12 mouse cellular contexts compared by ENCODE assay signal in genomic region chr17:46612820-46613219, GRCm38 (mm10). TPM values are rescaled to one million over a fixed set of nuclear protein-coding genes. Genes with fewer than 3 reads are reported as not detected.
DNase-seq lines count a peak whose midpoint lies in the region; ATAC-seq and TF ChIP-seq lines count a peak whose summit lies in the region.
"Had no signal": no experiment of that assay in that cellular context is flagged by ENCODE, and none has a peak within 500 bp of the region (broad histone marks: within the 10 kb centered on the region; RNA-seq: fewer than 3 reads in every experiment).

No protein-coding gene starts in this region.

- no peaks in the 10 kb centered on the region for H3K27me3 ChIP-seq in intestine, embryonic 14.5 days (replicated peaks; ENCODE audit: control insufficient read depth, insufficient read depth, low read length)
- H3K27me3 ChIP-seq in intestine, postnatal 0 days (replicated peaks; ENCODE audit: control insufficient read depth, insufficient read depth, low read length): no peaks in the 10 kb centered on the region
- H3K27me3 ChIP-seq in embryonic facial prominence, embryonic 13.5 days: no peaks in the 10 kb centered on the region
- no peaks in the 10 kb centered on the region for H3K27me3 ChIP-seq in kidney, embryonic 16.5 days (ENCODE audit: insufficient read depth, low read length)
- no peaks in the 10 kb centered on the region for H3K27me3 ChIP-seq in stomach, embryonic 14.5 days (ENCODE audit: control insufficient read depth, insufficient read depth, low read length)
- H3K27me3 ChIP-seq: midbrain, embryonic 15.5 days had no signal

- H3K9ac ChIP-seq in intestine, embryonic 14.5 days (ENCODE audit: low read length): no peak overlapping the region
- H3K9ac ChIP-seq in intestine, postnatal 0 days (ENCODE audit: low read depth, low read length): no peak overlapping the region
- H3K9ac ChIP-seq in embryonic facial prominence, embryonic 13.5 days: no peak overlapping the region
- H3K9ac ChIP-seq in kidney, embryonic 16.5 days (replicated peaks; ENCODE audit: low read length): peak overlapping the region; percentile 43
- no peak overlapping the region for H3K9ac ChIP-seq in stomach, embryonic 14.5 days (replicated peaks; ENCODE audit: low read depth, low read length)
- H3K9ac ChIP-seq: midbrain, embryonic 15.5 days had no signal

- WGBS in intestine, embryonic 14.5 days: 22% methylated on average over 4 of the region's 4 CpGs
- WGBS in intestine, postnatal 0 days: 33% methylated on average over 4 of the region's 4 CpGs
- WGBS in embryonic facial prominence, embryonic 13.5 days: 29% methylated on average over 4 of the region's 4 CpGs
- WGBS in kidney, embryonic 16.5 days: 5% methylated on average over 4 of the region's 4 CpGs
- 16% methylated on average over 4 of the region's 4 CpGs for WGBS in stomach, embryonic 14.5 days

- no peak for TF ChIP-seq CTCF in intestine, postnatal 0 days (IDR thresholded peaks at IDR 0.05; ENCODE audit: low read depth)

- no peaks in the 10 kb centered on the region for H3K9me3 ChIP-seq in intestine, embryonic 14.5 days (ENCODE audit: control insufficient read depth, low read length)
- no peaks in the 10 kb centered on the region for H3K9me3 ChIP-seq in intestine, postnatal 0 days (ENCODE audit: control insufficient read depth)
- H3K9me3 ChIP-seq in embryonic facial prominence, embryonic 13.5 days: no peaks in the 10 kb centered on the region
- H3K9me3 ChIP-seq in kidney, embryonic 16.5 days (ENCODE audit: low read length): no peaks in the 10 kb centered on the region
- H3K9me3 ChIP-seq in stomach, embryonic 14.5 days (ENCODE audit: control insufficient read depth, low read depth, low read length): no peaks in the 10 kb centered on the region
- H3K9me3 ChIP-seq: midbrain, embryonic 15.5 days had no signal

- H3K4me3 ChIP-seq in intestine, embryonic 14.5 days (ENCODE audit: low read depth, low read length): no peak overlapping the region
- H3K4me3 ChIP-seq in intestine, postnatal 0 days (ENCODE audit: low read depth, low read length): no peak overlapping the region
- H3K4me3 ChIP-seq in embryonic facial prominence, embryonic 13.5 days: no peak overlapping the region
- H3K4me3 ChIP-seq in kidney, embryonic 16.5 days (ENCODE audit: low read length): no peak overlapping the region
- H3K4me3 ChIP-seq in stomach, embryonic 14.5 days (ENCODE audit: low read depth, low read length): no peak overlapping the region
- H3K4me3 ChIP-seq: midbrain, embryonic 15.5 days had no signal

- H3K4me1 ChIP-seq in intestine, embryonic 14.5 days (replicated peaks; ENCODE audit: control insufficient read depth, insufficient read depth, low read length): peaks cover 61% of the 10 kb centered on the region
- peaks cover 6% of the 10 kb centered on the region; the same call in 1 of the 2 replicates for H3K4me1 ChIP-seq in intestine, postnatal 0 days (replicated peaks; ENCODE audit: control insufficient read depth, insufficient read depth, low read length)
- H3K4me1 ChIP-seq in embryonic facial prominence, embryonic 13.5 days: peaks cover 87% of the 10 kb centered on the region
- H3K4me1 ChIP-seq in kidney, embryonic 16.5 days (ENCODE audit: insufficient read depth, low read length): peaks cover 91% of the 10 kb centered on the region
- peaks cover 50% of the 10 kb centered on the region for H3K4me1 ChIP-seq in stomach, embryonic 14.5 days (ENCODE audit: control insufficient read depth, insufficient read depth, low read length)

- no peak overlapping the region for H3K4me2 ChIP-seq in intestine, embryonic 14.5 days (ENCODE audit: low read length)
- H3K4me2 ChIP-seq in intestine, postnatal 0 days (replicated peaks; ENCODE audit: low read depth): no peak overlapping the region
- peak overlapping the region; percentile 14 for H3K4me2 ChIP-seq in embryonic facial prominence, embryonic 13.5 days
- peak overlapping the region; percentile 20 for H3K4me2 ChIP-seq in kidney, embryonic 16.5 days (replicated peaks; ENCODE audit: low read depth, low read length)
- 0 out of 2 replicates have a peak overlapping the region, but pooled peaks have one; percentile 8 for H3K4me2 ChIP-seq in stomach, embryonic 14.5 days (replicated peaks; ENCODE audit: low read depth, low read length)
- H3K4me2 ChIP-seq: midbrain, embryonic 15.5 days had no signal

- peak; percentile 48 for DNase-seq in intestine, embryonic 14.5 days (ENCODE audit: low spot score)
- DNase-seq in embryo, embryonic 9.5 days (ENCODE audit: extremely low spot score): no peak
- DNase-seq in layer of hippocampus, adult 9-11 months: no peak
- DNase-seq: cerebellum, adult 18-20 months; liver; right cerebral cortex, postnatal 14 days; thymus, postnatal 4 days had no signal

- no peak for ATAC-seq in intestine, embryonic 14.5 days (replicated peaks; ENCODE audit: low FRiP score, low TSS enrichment, low read depth)
- no peak for ATAC-seq in intestine, postnatal 0 days
- no peak for ATAC-seq in embryonic facial prominence, embryonic 13.5 days (ENCODE audit: insufficient number of reproducible peaks, insufficient read depth, low FRiP score, low TSS enrichment, low read depth)
- peak; percentile 52 for ATAC-seq in kidney, embryonic 16.5 days (ENCODE audit: low FRiP score, low TSS enrichment)
- ATAC-seq in stomach, embryonic 14.5 days (ENCODE audit: insufficient number of reproducible peaks, insufficient read depth, low FRiP score, low read depth): no peak
- ATAC-seq: midbrain, embryonic 15.5 days had no signal

- H3K27ac ChIP-seq in intestine, embryonic 14.5 days (ENCODE audit: low read depth): peak overlapping the region; percentile 51; the same call in 1 of the 2 replicates
- H3K27ac ChIP-seq in intestine, postnatal 0 days (ENCODE audit: low read depth, low read length): no peak overlapping the region
- H3K27ac ChIP-seq in embryonic facial prominence, embryonic 13.5 days: peak overlapping the region; percentile 56
- H3K27ac ChIP-seq in kidney, embryonic 16.5 days (ENCODE audit: low read length): peak overlapping the region; percentile 88
- peak overlapping the region; percentile 77 for H3K27ac ChIP-seq in stomach, embryonic 14.5 days (ENCODE audit: low read length)
- H3K27ac ChIP-seq: midbrain, embryonic 15.5 days had no signal

- 0 out of 2 replicates have a peak, but pooled peaks cover 4% of the 10 kb centered on the region for H3K36me3 ChIP-seq in intestine, embryonic 14.5 days (ENCODE audit: control insufficient read depth, insufficient read depth, low read length)
- H3K36me3 ChIP-seq in intestine, postnatal 0 days (ENCODE audit: control insufficient read depth, insufficient read depth): no peaks in the 10 kb centered on the region
- peaks cover 12% of the 10 kb centered on the region for H3K36me3 ChIP-seq in embryonic facial prominence, embryonic 13.5 days
- H3K36me3 ChIP-seq in kidney, embryonic 16.5 days (ENCODE audit: insufficient read depth, low read length): no peaks in the 10 kb centered on the region
- no peaks in the 10 kb centered on the region; the same call in 1 of the 2 replicates for H3K36me3 ChIP-seq in stomach, embryonic 14.5 days (ENCODE audit: control insufficient read depth, insufficient read depth, low read length)
- H3K36me3 ChIP-seq: midbrain, embryonic 15.5 days had no signal

RNA-seq across cellular contexts. Expression of gene Ptk7, which starts 16.5 kb away (rescaled TPM):
- 54.0 and 56.6 TPM in 2 replicates for polyA plus RNA-seq in intestine, embryonic 14.5 days (2014; fragmentation: Nextera tagmentation; extraction: Ambion mirVana)
- polyA plus RNA-seq in intestine, postnatal 0 days (2015; fragmentation: Nextera tagmentation; extraction: Ambion mirVana): 13.7 and 14.7 TPM in 2 replicates
- 148 and 149 TPM in 2 replicates for polyA plus RNA-seq in embryonic facial prominence, embryonic 13.5 days (2015; fragmentation: Nextera tagmentation; extraction: Ambion mirVana)
- 153 and 157 TPM in 2 replicates for polyA plus RNA-seq in kidney, embryonic 16.5 days (2015; fragmentation: Nextera tagmentation; extraction: Ambion mirVana)
- polyA plus RNA-seq in stomach, embryonic 14.5 days (2014; fragmentation: Nextera tagmentation; extraction: Ambion mirVana): 37.6 and 45.2 TPM in 2 replicates

RNA-seq across cellular contexts. Expression of gene Klc4, which starts 33.0 kb away (rescaled TPM):
- polyA plus RNA-seq in intestine, embryonic 14.5 days (2014; fragmentation: Nextera tagmentation; extraction: Ambion mirVana): 42.1 and 45.7 TPM in 2 replicates
- 102 and 107 TPM in 2 replicates for polyA plus RNA-seq in intestine, postnatal 0 days (2015; fragmentation: Nextera tagmentation; extraction: Ambion mirVana)
- 21.8 and 26.3 TPM in 2 replicates for polyA plus RNA-seq in embryonic facial prominence, embryonic 13.5 days (2015; fragmentation: Nextera tagmentation; extraction: Ambion mirVana)
- 49.7 and 58.0 TPM in 2 replicates for polyA plus RNA-seq in kidney, embryonic 16.5 days (2015; fragmentation: Nextera tagmentation; extraction: Ambion mirVana)
- 31.0 and 32.3 TPM in 2 replicates for polyA plus RNA-seq in stomach, embryonic 14.5 days (2014; fragmentation: Nextera tagmentation; extraction: Ambion mirVana)

RNA-seq across cellular contexts. Expression of gene Mrpl2, which starts 33.2 kb away (rescaled TPM):
- polyA plus RNA-seq in intestine, embryonic 14.5 days (2014; fragmentation: Nextera tagmentation; extraction: Ambion mirVana): 134 and 144 TPM in 2 replicates
- 138 and 139 TPM in 2 replicates for polyA plus RNA-seq in intestine, postnatal 0 days (2015; fragmentation: Nextera tagmentation; extraction: Ambion mirVana)
- 92.7 and 95.4 TPM in 2 replicates for polyA plus RNA-seq in embryonic facial prominence, embryonic 13.5 days (2015; fragmentation: Nextera tagmentation; extraction: Ambion mirVana)
- 118 and 123 TPM in 2 replicates for polyA plus RNA-seq in kidney, embryonic 16.5 days (2015; fragmentation: Nextera tagmentation; extraction: Ambion mirVana)
- 99.2 and 104 TPM in 2 replicates for polyA plus RNA-seq in stomach, embryonic 14.5 days (2014; fragmentation: Nextera tagmentation; extraction: Ambion mirVana)

RNA-seq across cellular contexts. Expression of gene Cul7, which starts 37.3 kb away (rescaled TPM):
- polyA plus RNA-seq in intestine, embryonic 14.5 days (2014; fragmentation: Nextera tagmentation; extraction: Ambion mirVana): 43.4 and 43.7 TPM in 2 replicates
- polyA plus RNA-seq in intestine, postnatal 0 days (2015; fragmentation: Nextera tagmentation; extraction: Ambion mirVana): 18.0 and 19.2 TPM in 2 replicates
- 57.4 and 64.1 TPM in 2 replicates for polyA plus RNA-seq in embryonic facial prominence, embryonic 13.5 days (2015; fragmentation: Nextera tagmentation; extraction: Ambion mirVana)
- 62.2 and 68.2 TPM in 2 replicates for polyA plus RNA-seq in kidney, embryonic 16.5 days (2015; fragmentation: Nextera tagmentation; extraction: Ambion mirVana)
- 45.9 and 47.2 TPM in 2 replicates for polyA plus RNA-seq in stomach, embryonic 14.5 days (2014; fragmentation: Nextera tagmentation; extraction: Ambion mirVana)

RNA-seq across cellular contexts. Expression of gene Srf, which starts 56.8 kb away (rescaled TPM):
- polyA plus RNA-seq in intestine, embryonic 14.5 days (2014; fragmentation: Nextera tagmentation; extraction: Ambion mirVana): 11.9 and 12.4 TPM in 2 replicates
- 5.1 and 5.2 TPM in 2 replicates for polyA plus RNA-seq in intestine, postnatal 0 days (2015; fragmentation: Nextera tagmentation; extraction: Ambion mirVana)
- 6.3 and 8.9 TPM in 2 replicates for polyA plus RNA-seq in embryonic facial prominence, embryonic 13.5 days (2015; fragmentation: Nextera tagmentation; extraction: Ambion mirVana)
- polyA plus RNA-seq in kidney, embryonic 16.5 days (2015; fragmentation: Nextera tagmentation; extraction: Ambion mirVana): 8.2 and 9.3 TPM in 2 replicates
- polyA plus RNA-seq in stomach, embryonic 14.5 days (2014; fragmentation: Nextera tagmentation; extraction: Ambion mirVana): 12.2 and 15.7 TPM in 2 replicates

Comparison
In these comparisons a context has a peak if more than half of its experiments do, and no peak if none do; other contexts are left out.
1. H3K4me2 ChIP-seq: peak in embryonic facial prominence, embryonic 13.5 days (single experiment), kidney, embryonic 16.5 days (single experiment) and stomach, embryonic 14.5 days (single experiment); none in intestine, embryonic 14.5 days (single experiment) and intestine, postnatal 0 days (single experiment).